Mouse (Mus musculus) erythroblast, embryonic 14.5 days (primary cell): ENCODE measurements around the gene Lrrc4.

Experiments used
- GATA1 ChIP-seq: IDR thresholded peaks from 2 replicates; pipeline ENCODE4 v1.6.1; 2012; ENCODE audit warnings: low read length, inconsistent platforms, mixed read lengths
- TAL1 ChIP-seq: IDR thresholded peaks from 3 replicates; pipeline ENCODE4 v1.6.1; 2012; ENCODE audit warnings: low read length, inconsistent platforms, mixed read lengths

- TF ChIP-seq GATA1 (no peak), TAL1 (no peak)
These were observed 82.3 kb downstream of the Lrrc4 start for GRCm38 (mm10) chr6:28749224-28749623.
